Mouse (Mus musculus): ENCODE data around the gene Polg2.
"Not testable (repeated sequence)": the region's sequence is repeated elsewhere in the genome, so short reads cannot be mapped to it uniquely, and the experiment has no call there.

The Polg2 gene

GRCm38 (mm10) chr11:106762139-106762799 lies 17.1 kb downstream of the Polg2 start:
- no peak for DNase-seq (ENCODE audit: low read depth, low spot score)

GRCm38 (mm10) chr11:106760511-106760910 lies 18.8 kb downstream of the Polg2 start:
- no peak for DNase-seq (ENCODE audit: low read depth, low spot score)

- DNase-seq (ENCODE audit: low read depth, low spot score): no peak
Measured at GRCm38 (mm10) chr11:106759028-106759427, 20.3 kb downstream of the Polg2 start.

- no peak for DNase-seq (ENCODE audit: low read depth, low spot score)
Measured at GRCm38 (mm10) chr11:106755583-106755982, 23.8 kb downstream of the Polg2 start.

- no peak for DNase-seq (ENCODE audit: low read depth, low spot score)
Measured at GRCm38 (mm10) chr11:106753314-106753713, 26.0 kb downstream of the Polg2 start.

GRCm38 (mm10) chr11:106752103-106752502 lies 27.2 kb downstream of the Polg2 start:
- no peak for DNase-seq (ENCODE audit: low read depth, low spot score)

GRCm38 (mm10) chr11:106751039-106752018 lies 28.0 kb downstream of the Polg2 start, which contains the start of gene Milr1:
TSS of gene Milr1 (plus strand) at chr11:106751226.
- no peak for DNase-seq (ENCODE audit: low read depth, low spot score)

- DNase-seq (ENCODE audit: low read depth, low spot score): no peak
Measured at GRCm38 (mm10) chr11:106750121-106750751, 29.1 kb downstream of the Polg2 start, which contains the start of gene Pecam1. TSS of gene Pecam1 (minus strand) at chr11:106750628.

GRCm38 (mm10) chr11:106749557-106750120 lies 29.7 kb downstream of the Polg2 start:
- DNase-seq (ENCODE audit: low read depth, low spot score): not testable (repeated sequence)

- DNase-seq (ENCODE audit: low read depth, low spot score): no peak
Measured at GRCm38 (mm10) chr11:106744949-106745348, 34.4 kb downstream of the Polg2 start.

- no peak for DNase-seq (ENCODE audit: low read depth, low spot score)
Measured at GRCm38 (mm10) chr11:106742388-106742841, 36.9 kb downstream of the Polg2 start.

GRCm38 (mm10) chr11:106741826-106742225 lies 37.5 kb downstream of the Polg2 start:
- DNase-seq (ENCODE audit: low read depth, low spot score): no peak

GRCm38 (mm10) chr11:106741232-106741631 lies 38.1 kb downstream of the Polg2 start:
- DNase-seq (ENCODE audit: low read depth, low spot score): no peak

GRCm38 (mm10) chr11:106740724-106741123 lies 38.6 kb downstream of the Polg2 start:
- DNase-seq (ENCODE audit: low read depth, low spot score): not testable (repeated sequence)

GRCm38 (mm10) chr11:106739116-106739515 lies 40.2 kb downstream of the Polg2 start:
- no peak for DNase-seq (ENCODE audit: low read depth, low spot score)

GRCm38 (mm10) chr11:106737178-106737621 lies 42.1 kb downstream of the Polg2 start:
- DNase-seq (ENCODE audit: low read depth, low spot score): no peak

- no peak for DNase-seq (ENCODE audit: low read depth, low spot score)
Measured at GRCm38 (mm10) chr11:106736614-106737013, 42.7 kb downstream of the Polg2 start.

- DNase-seq (ENCODE audit: low read depth, low spot score): no peak
Measured at GRCm38 (mm10) chr11:106730714-106731113, 48.6 kb downstream of the Polg2 start.

GRCm38 (mm10) chr11:106729656-106730055 lies 49.7 kb downstream of the Polg2 start:
- DNase-seq (ENCODE audit: low read depth, low spot score): no peak

- no peak for DNase-seq (ENCODE audit: low read depth, low spot score)
Measured at GRCm38 (mm10) chr11:106728402-106729366, 50.7 kb downstream of the Polg2 start.

All from WW6 (cell line).